Mouse (Mus musculus) frontal cortex, adult 2 months (tissue): ENCODE data around the gene Gm13769. TPM values are rescaled to one million over a fixed set of nuclear protein-coding genes. Genes with fewer than 3 reads are reported as not detected.
"Not testable (repeated sequence)": the region's sequence is repeated elsewhere in the genome, so short reads cannot be mapped to it uniquely, and the experiment has no call there.

Experiments used
- DNase-seq, 2 experiments: peaks; one replicate each; pipeline ENCODE4 v3.0.0; 2022; ENCODE audit warnings: low spot score in 1 of 2; ENCODE audit errors: extremely low spot score in 1 of 2
- polyA plus RNA-seq: library from polyadenylated mRNA; depleted of rRNA; stranded (reverse); fragments of >200 nt; gene quantifications from 2 replicates; pipeline ENCODE4 v1.2.3, GENCODE M21; 2012; rRNA removed

Gm13769 gene
- not detected in 2 replicates for polyA plus RNA-seq

- not testable (repeated sequence) for DNase-seq
Measured at GRCm38 (mm10) chr2:90321900-90322299, at the start of gene Gm13769. Gene Gm13769, plus strand, starts transcription at chr2:90322200.

GRCm38 (mm10) chr2:90292741-90293140 is 29.3 kb upstream of the Gm13769 start, which contains the start of gene Olfr1272:
Gene Olfr1272, minus strand, starts transcription at chr2:90292841.
- no peak for DNase-seq

GRCm38 (mm10) chr2:90346694-90347093 is 24.7 kb downstream of the Gm13769 start:
- DNase-seq, result not testable (repeated sequence)

DNA sequence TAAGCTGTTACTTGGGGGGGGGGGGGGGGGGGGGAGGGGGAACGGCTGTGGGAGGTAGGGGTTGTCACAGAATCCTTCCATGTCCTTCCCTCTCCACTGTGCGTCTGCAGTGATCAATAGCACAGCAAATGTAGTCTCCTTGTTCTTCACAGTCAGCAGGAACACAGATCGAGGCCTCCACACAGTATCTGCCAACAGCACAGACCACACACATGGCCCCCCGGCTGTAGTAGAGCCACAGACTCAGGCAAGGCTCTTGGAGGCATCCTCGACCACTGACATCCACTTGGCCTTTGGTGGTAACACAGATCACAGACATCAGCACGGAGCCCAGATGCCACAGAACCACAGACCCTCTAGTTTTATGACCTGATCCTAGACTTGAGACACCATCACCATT is 29.0 kb downstream of the Gm13769 start:
- DNase-seq, result not testable (repeated sequence)

DNA sequence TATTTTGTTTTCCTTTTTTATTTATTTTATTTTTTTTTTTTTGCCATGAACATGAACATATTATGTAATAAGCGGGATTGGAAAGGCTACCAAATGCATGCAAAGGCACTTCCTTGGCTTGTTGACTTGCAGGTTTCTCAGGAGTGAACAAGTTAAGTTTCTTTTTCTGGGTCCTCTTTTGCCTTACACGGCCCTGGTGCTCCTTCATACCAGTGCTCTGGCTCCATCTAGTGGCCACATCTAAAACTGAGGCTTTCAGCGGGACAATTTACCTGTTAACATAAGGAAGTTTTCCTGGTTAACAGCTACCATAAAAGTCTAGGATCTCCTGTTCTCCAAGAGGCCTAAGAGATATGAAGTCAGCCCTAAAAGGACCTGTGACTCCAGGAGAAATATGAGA is 29.5 kb downstream of the Gm13769 start:
- DNase-seq, result not testable (repeated sequence)

- DNase-seq, result not testable (repeated sequence)
Measured at GRCm38 (mm10) chr2:90359229-90359628, 37.2 kb downstream of the Gm13769 start.

GRCm38 (mm10) chr2:90360199-90360598 is 38.2 kb downstream of the Gm13769 start:
- not testable (repeated sequence) for DNase-seq

Other genes starting within 250 kb of the Gm13769 start
- not detected in 2 replicates for gene Olfr1269, start 200.8 kb upstream of the Gm13769 start, polyA plus RNA-seq
- 0.71 and 1.3 TPM in 2 replicates for gene Olfr32, start 179.9 kb upstream of the Gm13769 start, polyA plus RNA-seq
- 0.06 and 0.20 TPM in 2 replicates for gene Olfr1270, start 169.1 kb upstream of the Gm13769 start, polyA plus RNA-seq
- not detected in 2 replicates for gene Olfr1506, start 97.7 kb upstream of the Gm13769 start, polyA plus RNA-seq
- 0.04 and 0.06 TPM in 2 replicates for gene Olfr142, start 64.6 kb upstream of the Gm13769 start, polyA plus RNA-seq
- gene Olfr1271, start 51.2 kb upstream of the Gm13769 start, polyA plus RNA-seq, result 0.02 TPM in 1 of 2 replicates, not detected in the other
- gene Olfr1272, start 29.4 kb upstream of the Gm13769 start, polyA plus RNA-seq, result not detected in 2 replicates
- not detected in 2 replicates for gene Olfr1274-ps, start 76.5 kb downstream of the Gm13769 start, polyA plus RNA-seq